Mouse (Mus musculus) hindbrain, embryonic 15.5 days (tissue): ENCODE results near the gene Kctd15. TPM values are rescaled to one million over a fixed set of nuclear protein-coding genes. Genes with fewer than 3 reads are reported as not detected.
A peak's percentile ranks its signal among the peaks of the same experiment; 100 is the strongest.

Experiments used
- ATAC-seq: fragments of 200-750 bp; cut with Nextera tagmentation; 2 replicates; pipeline ENCODE4 v1.8.0; 2017; ENCODE audit warnings: low read depth, moderate number of reproducible peaks, moderate TSS enrichment; ENCODE audit not compliant: low FRiP score
- H3K27ac ChIP-seq: fragments of 300-500 bp; sonication (generic); replicated peaks from 2 replicates; pipeline ENCODE4 v1.5.1; 2015; ENCODE audit warnings: mild to moderate bottlenecking, inconsistent platforms
- H3K27me3 ChIP-seq: fragments of 300-500 bp; sonication (generic); 2 replicates; pipeline ENCODE4 v1.6.1; 2015; ENCODE audit warnings: control low read depth, inconsistent platforms
- H3K36me3 ChIP-seq: fragments of 300-500 bp; sonication (generic); 2 replicates; pipeline ENCODE4 v1.6.1; 2015; ENCODE audit warnings: control low read depth, inconsistent platforms
- H3K4me1 ChIP-seq: fragments of 300-500 bp; sonication (generic); replicated peaks from 2 replicates; pipeline ENCODE4 v1.6.1; 2015; ENCODE audit warnings: control low read depth, inconsistent platforms
- H3K4me2 ChIP-seq: fragments of 300-500 bp; sonication (generic); 2 replicates; pipeline ENCODE4 v1.6.1; 2015; ENCODE audit warnings: moderate library complexity, mild to moderate bottlenecking, inconsistent platforms
- H3K4me3 ChIP-seq: fragments of 300-500 bp; sonication (generic); 2 replicates; pipeline ENCODE4 v1.5.1; 2015; ENCODE audit warnings: mild to moderate bottlenecking, inconsistent platforms
- H3K9ac ChIP-seq: fragments of 300-500 bp; sonication (generic); 2 replicates; pipeline ENCODE4 v1.6.1; 2015; ENCODE audit warnings: inconsistent platforms
- H3K9me3 ChIP-seq: fragments of 300-500 bp; sonication (generic); 2 replicates; pipeline ENCODE4 v1.6.1; 2016; ENCODE audit warnings: control low read depth, inconsistent platforms
- WGBS: fragments of 180-500 bp; shearing (Covaris S2); methylation state at CpG from one replicate; pipeline ENCODE4 v1.1.7; 2015; 5-methylcytosine and 5-hydroxymethylcytosine counted together
- polyA plus RNA-seq: library from polyadenylated mRNA; unstranded; fragments of >200 nt; fragmentation: Nextera tagmentation; extraction: Ambion mirVana; gene quantifications from 2 replicates; pipeline ENCODE4 v1.2.1, GENCODE M21; 2015

Gene Kctd15
- 24.1 and 26.0 TPM in 2 replicates for polyA plus RNA-seq

DNA sequence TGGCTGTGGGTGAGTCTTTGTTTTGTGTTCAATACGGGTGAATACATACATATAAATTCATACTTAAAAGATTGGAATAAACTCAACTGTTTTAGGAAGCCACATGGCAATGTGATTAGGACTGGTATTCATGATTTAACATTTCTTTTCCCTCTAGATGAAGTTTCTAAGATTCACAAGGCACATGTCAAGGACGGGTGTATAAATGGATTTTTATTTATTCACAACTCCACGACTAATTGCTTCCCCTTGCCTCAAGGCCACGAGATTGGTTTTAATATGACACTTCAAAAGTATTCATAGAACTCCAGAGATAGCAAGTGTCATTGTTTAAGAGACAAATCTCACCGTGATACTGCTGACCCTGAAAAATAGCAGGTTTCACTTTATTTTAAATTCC is at the start of gene Kctd15:
Kctd15 (minus strand) TSS at position 101 of the 400 bp plus-strand sequence.
- peak within 1 kb of the TSS; percentile 80 for H3K4me3 ChIP-seq
- peak within 1 kb of the TSS; percentile 85 for H3K4me2 ChIP-seq
- no peaks in the 10 kb centered on the region for H3K36me3 ChIP-seq
- peak within 1 kb of the TSS; percentile 99 for H3K27ac ChIP-seq
- 63% methylated on average over 5 of the region's 5 CpGs for WGBS
- H3K4me1 ChIP-seq: peaks cover 21% of the 10 kb centered on the region
- no peak within 1 kb of the TSS for H3K9ac ChIP-seq
- H3K9me3 ChIP-seq: no peaks in the 10 kb centered on the region
- ATAC-seq: no peak
- no peaks in the 10 kb centered on the region for H3K27me3 ChIP-seq

- Histone ChIP-seq H3K9me3 (no peaks in the 10 kb centered on the region), H3K4me1 (peaks cover 18% of the 10 kb centered on the region; the same call in 1 of the 2 replicates), H3K27ac (no peak overlapping the region), H3K27me3 (no peaks in the 10 kb centered on the region), H3K36me3 (no peaks in the 10 kb centered on the region), H3K4me3 (no peak overlapping the region), H3K4me2 (no peak overlapping the region), H3K9ac (no peak overlapping the region)
- ATAC-seq: no peak
- WGBS: 26% methylated on average over 4 of the region's 4 CpGs
Observed at GRCm38 (mm10) chr7:34704401-34704800, 47.9 kb upstream of the Kctd15 start.

DNA sequence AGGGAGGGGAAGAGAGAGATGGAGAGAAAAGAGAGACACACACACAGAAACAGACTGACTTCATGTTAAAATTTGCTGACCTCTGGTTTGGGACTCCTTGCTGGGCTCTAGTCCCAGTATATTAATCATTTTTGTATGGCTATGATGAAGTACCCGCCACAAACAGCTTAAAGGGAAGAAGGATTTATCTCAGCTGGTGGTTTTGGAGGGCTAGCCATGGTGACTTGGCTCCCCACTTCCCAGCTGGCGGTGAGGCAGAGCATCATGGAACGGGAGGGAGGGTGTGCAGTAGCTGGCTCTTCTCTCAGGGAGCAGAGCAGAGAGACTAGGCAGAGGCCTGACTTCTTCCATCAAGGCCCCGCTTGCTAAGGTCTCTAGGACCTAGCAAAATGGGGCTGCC is 46.9 kb upstream of the Kctd15 start:
- Histone ChIP-seq H3K9ac (no peak overlapping the region), H3K4me3 (no peak overlapping the region), H3K36me3 (no peaks in the 10 kb centered on the region), H3K27me3 (no peaks in the 10 kb centered on the region), H3K9me3 (no peaks in the 10 kb centered on the region), H3K27ac (no peak overlapping the region), H3K4me2 (no peak overlapping the region), H3K4me1 (peaks cover 14% of the 10 kb centered on the region; the same call in 1 of the 2 replicates)
- ATAC-seq: no peak
- WGBS: 54% methylated on average over 4 of the region's 4 CpGs

DNA sequence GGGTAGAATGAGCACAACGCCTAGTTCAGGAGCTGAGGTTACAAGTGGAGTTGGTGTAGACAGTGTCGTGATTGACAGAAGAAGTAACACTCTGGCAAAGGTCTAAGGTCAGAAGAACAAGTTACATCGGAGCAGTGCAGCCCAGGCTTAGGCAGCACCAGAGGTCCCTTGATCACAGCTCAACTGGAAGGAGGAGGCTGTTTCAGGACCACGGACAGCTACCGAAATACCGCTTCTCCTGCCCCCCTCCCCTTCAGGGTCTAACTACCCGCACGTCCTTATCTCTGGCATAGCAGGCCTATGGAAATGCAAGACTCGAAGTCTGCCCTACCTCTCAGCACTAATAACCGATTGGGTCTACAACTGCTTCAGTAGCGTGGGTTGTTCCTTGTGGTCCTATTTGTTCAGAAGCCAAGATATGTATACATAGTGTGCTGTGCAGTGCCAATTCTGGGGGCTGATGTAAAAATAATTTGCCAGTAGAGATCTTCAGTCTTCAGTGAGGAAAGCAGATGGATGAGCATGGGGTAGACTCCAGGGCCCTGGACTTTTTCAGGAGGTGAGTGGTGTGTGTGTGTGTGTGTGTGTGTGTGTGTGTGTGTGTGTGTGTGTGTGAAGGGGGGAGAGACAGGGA is 46.3 kb upstream of the Kctd15 start:
- Histone ChIP-seq H3K36me3 (no peaks in the 10 kb centered on the region), H3K9ac (no peak overlapping the region), H3K4me3 (no peak overlapping the region), H3K27ac (no peak overlapping the region), H3K27me3 (no peaks in the 10 kb centered on the region), H3K9me3 (no peaks in the 10 kb centered on the region), H3K4me2 (no peak overlapping the region), H3K4me1 (peaks cover 14% of the 10 kb centered on the region; the same call in 1 of the 2 replicates)
- ATAC-seq: no peak; the same call in 1 of the 2 replicates
- WGBS: 19% methylated on average over 11 of the region's 11 CpGs

DNA sequence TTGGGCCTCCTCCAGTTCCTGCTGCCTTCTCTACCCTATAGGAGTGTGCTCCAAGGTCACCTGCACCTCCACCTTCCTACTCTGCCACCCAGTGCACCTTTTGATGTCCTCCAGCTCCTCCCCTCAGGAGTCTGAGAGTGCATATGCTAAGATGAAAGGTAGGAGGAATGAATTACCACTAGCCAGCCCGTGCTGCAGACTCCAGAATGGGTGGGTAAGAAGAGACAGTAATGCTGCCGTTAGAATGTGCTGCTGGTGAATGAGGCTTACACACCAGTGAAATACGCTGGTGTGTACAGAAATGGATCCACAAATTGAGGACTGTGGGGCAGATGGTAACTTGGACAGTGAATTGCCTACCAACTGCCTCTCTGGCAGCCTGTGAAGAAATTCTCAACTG is 43.4 kb upstream of the Kctd15 start:
- no peak overlapping the region for H3K9ac ChIP-seq
- H3K27ac ChIP-seq: no peak overlapping the region
- no peak for ATAC-seq
- no peak overlapping the region for H3K4me3 ChIP-seq
- H3K4me1 ChIP-seq: peaks cover 8% of the 10 kb centered on the region; the same call in 1 of the 2 replicates
- no peaks in the 10 kb centered on the region for H3K9me3 ChIP-seq
- no peaks in the 10 kb centered on the region for H3K36me3 ChIP-seq
- H3K4me2 ChIP-seq: no peak overlapping the region
- 76% methylated on average over 3 of the region's 3 CpGs for WGBS
- H3K27me3 ChIP-seq: no peaks in the 10 kb centered on the region

- no peaks in the 10 kb centered on the region for H3K27me3 ChIP-seq
- 67% methylated on average over 9 of the region's 9 CpGs for WGBS
- no peak overlapping the region for H3K4me2 ChIP-seq
- H3K36me3 ChIP-seq: no peaks in the 10 kb centered on the region
- no peak overlapping the region for H3K4me3 ChIP-seq
- no peak for ATAC-seq
- peaks cover 4% of the 10 kb centered on the region; the same call in 1 of the 2 replicates for H3K4me1 ChIP-seq
- H3K27ac ChIP-seq: no peak overlapping the region
- H3K9ac ChIP-seq: no peak overlapping the region
- no peaks in the 10 kb centered on the region for H3K9me3 ChIP-seq
Observed at GRCm38 (mm10) chr7:34698221-34698620, 41.7 kb upstream of the Kctd15 start.

DNA sequence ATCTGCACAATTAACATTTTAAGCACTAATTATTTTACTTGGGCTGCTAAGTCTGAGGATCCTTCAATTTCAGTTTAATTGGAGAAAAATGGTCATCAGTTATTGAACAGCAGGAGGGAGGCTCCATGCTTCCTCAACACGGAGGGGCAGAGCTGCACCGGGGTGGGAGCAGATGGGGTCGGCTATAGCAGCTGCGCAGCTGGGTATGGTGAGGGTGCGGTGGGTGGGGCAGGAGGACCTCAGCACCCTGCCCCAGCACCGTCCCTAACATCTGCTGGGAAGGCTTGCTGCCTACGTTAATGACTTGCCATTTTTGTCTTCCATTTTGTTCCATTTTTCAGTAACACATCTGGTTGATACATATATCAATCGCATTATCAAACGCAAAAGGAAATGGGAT is 39.6 kb upstream of the Kctd15 start:
- WGBS: 48% methylated on average over 9 of the region's 9 CpGs
- H3K27ac ChIP-seq: no peak overlapping the region
- no peak for ATAC-seq
- H3K9ac ChIP-seq: no peak overlapping the region
- H3K4me3 ChIP-seq: no peak overlapping the region
- H3K4me2 ChIP-seq: no peak overlapping the region
- no peaks in the 10 kb centered on the region for H3K9me3 ChIP-seq
- H3K27me3 ChIP-seq: no peaks in the 10 kb centered on the region
- no peaks in the 10 kb centered on the region for H3K36me3 ChIP-seq
- H3K4me1 ChIP-seq: peaks cover 13% of the 10 kb centered on the region

DNA sequence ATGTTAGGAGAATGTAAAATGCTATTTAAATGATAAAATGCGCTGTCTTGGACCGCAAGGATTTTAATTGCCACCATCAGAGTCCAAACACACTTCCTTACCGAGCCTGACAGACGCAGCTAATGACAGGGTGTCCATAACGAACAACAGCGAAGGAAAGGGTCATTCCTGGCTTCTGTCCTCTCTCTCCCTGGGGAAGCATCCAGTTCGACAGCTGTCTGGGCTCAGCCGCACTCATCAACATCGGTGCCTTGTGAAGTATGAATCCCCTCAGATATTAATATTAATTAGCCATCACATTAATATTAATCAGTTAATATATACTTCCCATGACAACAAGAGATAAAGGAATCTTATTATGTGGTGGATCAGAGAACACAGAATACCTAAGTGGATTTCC is 38.4 kb upstream of the Kctd15 start:
- H3K9ac ChIP-seq: no peak overlapping the region
- 29% methylated on average over 9 of the region's 9 CpGs for WGBS
- no peaks in the 10 kb centered on the region for H3K27me3 ChIP-seq
- H3K4me3 ChIP-seq: no peak overlapping the region
- no peak for ATAC-seq
- H3K4me1 ChIP-seq: peaks cover 24% of the 10 kb centered on the region
- no peaks in the 10 kb centered on the region for H3K9me3 ChIP-seq
- H3K36me3 ChIP-seq: no peaks in the 10 kb centered on the region
- H3K4me2 ChIP-seq: no peak overlapping the region
- no peak overlapping the region for H3K27ac ChIP-seq

DNA sequence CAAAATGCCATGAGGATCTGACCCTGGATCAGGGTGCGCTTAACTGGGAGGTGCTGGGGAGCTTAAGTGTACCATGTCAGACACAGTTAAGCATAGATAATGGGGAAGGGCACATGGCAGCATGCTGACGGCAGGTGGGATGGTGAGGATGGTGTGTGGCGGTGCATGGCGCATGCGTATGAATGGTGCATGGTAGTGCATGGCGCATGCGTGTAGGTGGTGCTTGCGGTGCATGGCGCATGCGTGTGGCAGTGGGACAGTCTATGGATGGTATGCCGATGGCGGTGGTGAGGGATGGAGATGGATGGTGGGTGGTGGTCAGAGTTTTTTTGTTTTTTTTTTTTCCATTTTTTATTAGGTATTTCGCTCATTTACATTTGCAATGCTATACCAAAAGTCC is 37.4 kb upstream of the Kctd15 start:
- H3K4me1 ChIP-seq: peaks cover 29% of the 10 kb centered on the region
- H3K27ac ChIP-seq: no peak overlapping the region
- no peaks in the 10 kb centered on the region for H3K36me3 ChIP-seq
- 95% methylated on average over 13 of the region's 13 CpGs for WGBS
- H3K4me2 ChIP-seq: no peak overlapping the region
- no peak overlapping the region for H3K4me3 ChIP-seq
- H3K9me3 ChIP-seq: no peaks in the 10 kb centered on the region
- ATAC-seq: no peak
- no peaks in the 10 kb centered on the region for H3K27me3 ChIP-seq
- no peak overlapping the region for H3K9ac ChIP-seq

- peaks cover 30% of the 10 kb centered on the region for H3K4me1 ChIP-seq
Observed at GRCm38 (mm10) chr7:34693072-34693471, 36.5 kb upstream of the Kctd15 start.

GRCm38 (mm10) chr7:34690111-34690510 is 33.6 kb upstream of the Kctd15 start:
- Histone ChIP-seq H3K27me3 (no peaks in the 10 kb centered on the region), H3K4me2 (no peak overlapping the region), H3K36me3 (no peaks in the 10 kb centered on the region), H3K9ac (no peak overlapping the region), H3K27ac (no peak overlapping the region), H3K9me3 (no peaks in the 10 kb centered on the region), H3K4me1 (peaks cover 36% of the 10 kb centered on the region), H3K4me3 (no peak overlapping the region)
- no peak for ATAC-seq
- WGBS: 31% methylated on average over 13 of the region's 13 CpGs

More at GRCm38 (mm10) chr7:34693072-34693471, 36.5 kb upstream of the Kctd15 start:
- no peak overlapping the region for H3K27ac ChIP-seq
- no peak overlapping the region for H3K4me2 ChIP-seq
- H3K9ac ChIP-seq: no peak overlapping the region
- ATAC-seq: 0 out of 2 replicates have a peak, but pooled peaks have one; percentile 20
- H3K27me3 ChIP-seq: no peaks in the 10 kb centered on the region
- no peaks in the 10 kb centered on the region for H3K9me3 ChIP-seq
- H3K36me3 ChIP-seq: no peaks in the 10 kb centered on the region
- no peak overlapping the region for H3K4me3 ChIP-seq
- WGBS: 55% methylated on average over 4 of the region's 4 CpGs

DNA sequence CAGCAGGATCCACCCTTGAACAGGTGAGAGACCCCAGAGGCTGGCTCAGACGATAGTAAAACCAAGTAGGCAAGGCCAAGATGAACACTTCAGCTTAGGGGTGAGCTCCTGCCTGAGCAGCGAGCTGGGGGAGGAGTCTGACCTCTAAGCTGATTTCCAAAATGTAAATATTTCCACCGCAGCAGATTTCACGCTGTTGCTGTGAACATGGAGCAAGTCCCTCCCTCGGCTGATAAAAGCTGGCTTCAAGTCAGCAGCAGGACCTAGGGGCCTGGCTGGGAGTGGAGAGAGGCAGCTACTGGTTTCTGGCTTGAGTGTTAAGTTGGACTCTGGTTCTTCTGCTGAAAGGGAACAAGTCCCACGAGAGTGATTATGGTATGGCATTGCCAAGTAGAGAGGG is 32.5 kb upstream of the Kctd15 start:
- H3K4me1 ChIP-seq: peaks cover 32% of the 10 kb centered on the region
- WGBS: 21% methylated on average over 5 of the region's 6 CpGs
- ATAC-seq: no peak
- no peaks in the 10 kb centered on the region for H3K9me3 ChIP-seq
- no peak overlapping the region for H3K27ac ChIP-seq
- H3K4me3 ChIP-seq: no peak overlapping the region
- H3K9ac ChIP-seq: no peak overlapping the region
- H3K27me3 ChIP-seq: no peaks in the 10 kb centered on the region
- no peaks in the 10 kb centered on the region for H3K36me3 ChIP-seq
- H3K4me2 ChIP-seq: no peak overlapping the region

GRCm38 (mm10) chr7:34685801-34686200 is 29.3 kb upstream of the Kctd15 start:
- WGBS: 25% methylated on average over 7 of the region's 7 CpGs

More at GRCm38 (mm10) chr7:34685801-34686200, 29.3 kb upstream of the Kctd15 start:
- H3K27ac ChIP-seq: no peak overlapping the region
- H3K27me3 ChIP-seq: no peaks in the 10 kb centered on the region
- no peak overlapping the region for H3K9ac ChIP-seq
- H3K36me3 ChIP-seq: no peaks in the 10 kb centered on the region
- no peaks in the 10 kb centered on the region for H3K9me3 ChIP-seq
- H3K4me3 ChIP-seq: no peak overlapping the region
- no peak for ATAC-seq
- no peak overlapping the region for H3K4me2 ChIP-seq
- peaks cover 27% of the 10 kb centered on the region for H3K4me1 ChIP-seq
